Mouse (Mus musculus) B cell, adult 2 months (primary cell): ENCODE measurements at regions not wholly inside any gene's neighbourhood (a gene's known extent, or its start where the extent isn't known, plus 50 kb on each side); places are given as distances from the start of the nearest gene placed in this dataset.

Source experiments
- DNase-seq, 2 experiments: peaks; one replicate each; pipeline ENCODE4 v3.0.0; 2022

- DNase-seq: no peak
Observed at GRCm38 (mm10) chr19:44692816-44693215, 63.0 kb upstream of the Pax2 start.

- DNase-seq: no peak
Observed at GRCm38 (mm10) chr19:44695331-44695730, 60.5 kb upstream of the Pax2 start.

- no peak for DNase-seq
Observed at GRCm38 (mm10) chr19:44696059-44696712, 59.7 kb upstream of the Pax2 start.

- DNase-seq: no peak
Observed at GRCm38 (mm10) chr19:44696773-44697172, 59.1 kb upstream of the Pax2 start.

GRCm38 (mm10) chr19:44698382-44699256, 57.2 kb upstream of the Pax2 start:
- DNase-seq: no peak
